Mouse (Mus musculus) heart, postnatal 4 days (tissue): ENCODE results near the gene Dynlrb1. TPM values are rescaled to one million over a fixed set of nuclear protein-coding genes. Genes with fewer than 3 reads are reported as not detected.

Experiments
- DNase-seq: peaks from one replicate; pipeline ENCODE4 v3.0.0; 2021
- total RNA-seq, 2 experiments: library from RNA; stranded (reverse); gene quantifications; 2 replicates each; pipeline ENCODE4 v1.2.3; 2021

Gene Dynlrb1
- total RNA-seq, 2 experiments from 2014 or later, result 211 to 218 TPM

DNA sequence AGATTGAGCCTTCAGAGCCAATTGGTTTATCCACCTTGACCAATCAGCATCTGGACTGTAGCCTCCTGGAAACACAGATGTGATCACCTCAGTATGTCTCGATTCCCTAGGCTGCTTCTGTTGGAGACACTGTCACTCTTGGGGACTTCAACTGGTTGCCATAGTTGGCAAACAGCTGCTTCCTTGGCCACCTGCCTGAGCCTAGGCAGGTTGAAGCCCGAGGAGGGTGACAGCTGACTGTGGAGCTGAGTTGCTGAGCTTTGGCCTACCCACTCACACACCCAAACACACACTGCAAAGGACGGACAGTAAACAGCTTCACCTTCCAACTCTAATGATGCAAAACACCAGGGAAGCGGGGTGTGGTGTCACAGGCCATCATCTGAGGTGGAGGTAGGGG lies 47.5 kb downstream of the Dynlrb1 start:
- peak; percentile 74 for DNase-seq

DNA sequence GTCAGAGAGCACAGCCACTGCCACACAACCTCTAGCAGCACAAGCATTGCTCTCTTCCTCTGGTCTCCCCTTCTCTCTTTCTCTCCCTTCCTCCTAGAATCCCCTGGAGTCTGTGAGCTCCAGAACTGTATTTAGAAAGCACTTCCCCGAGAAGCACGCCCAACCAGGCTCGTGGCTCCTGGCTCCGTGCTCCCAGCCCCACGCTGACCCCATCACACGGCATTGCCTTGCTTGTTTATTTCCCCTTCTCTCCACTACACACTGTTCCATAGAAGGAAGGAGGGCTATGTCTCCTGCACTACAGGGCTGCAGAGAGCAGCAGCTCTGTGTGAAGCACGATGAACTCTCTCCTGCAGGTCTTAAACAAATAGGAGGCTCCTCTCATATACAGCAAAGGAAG lies 48.3 kb downstream of the Dynlrb1 start:
- DNase-seq, result peak; percentile 33

DNA sequence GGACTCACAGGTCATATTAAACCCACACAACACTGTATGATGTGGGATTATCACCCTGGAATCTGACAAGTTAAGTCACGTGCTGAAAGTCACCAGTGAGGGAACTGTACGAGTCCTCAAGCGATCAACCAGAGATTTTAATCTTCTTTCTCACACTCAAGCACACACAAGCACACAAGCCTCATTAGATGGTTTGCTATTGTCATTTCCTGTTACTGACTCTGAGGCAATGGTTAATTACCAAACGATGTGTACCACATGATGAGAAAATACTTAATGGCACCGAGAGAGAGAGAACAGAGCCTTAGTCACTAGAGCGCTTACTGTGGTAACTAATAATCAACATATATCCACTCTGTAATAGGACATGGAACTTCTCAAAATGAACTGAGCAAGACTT lies 49.4 kb downstream of the Dynlrb1 start:
- DNase-seq, result no peak

DNA sequence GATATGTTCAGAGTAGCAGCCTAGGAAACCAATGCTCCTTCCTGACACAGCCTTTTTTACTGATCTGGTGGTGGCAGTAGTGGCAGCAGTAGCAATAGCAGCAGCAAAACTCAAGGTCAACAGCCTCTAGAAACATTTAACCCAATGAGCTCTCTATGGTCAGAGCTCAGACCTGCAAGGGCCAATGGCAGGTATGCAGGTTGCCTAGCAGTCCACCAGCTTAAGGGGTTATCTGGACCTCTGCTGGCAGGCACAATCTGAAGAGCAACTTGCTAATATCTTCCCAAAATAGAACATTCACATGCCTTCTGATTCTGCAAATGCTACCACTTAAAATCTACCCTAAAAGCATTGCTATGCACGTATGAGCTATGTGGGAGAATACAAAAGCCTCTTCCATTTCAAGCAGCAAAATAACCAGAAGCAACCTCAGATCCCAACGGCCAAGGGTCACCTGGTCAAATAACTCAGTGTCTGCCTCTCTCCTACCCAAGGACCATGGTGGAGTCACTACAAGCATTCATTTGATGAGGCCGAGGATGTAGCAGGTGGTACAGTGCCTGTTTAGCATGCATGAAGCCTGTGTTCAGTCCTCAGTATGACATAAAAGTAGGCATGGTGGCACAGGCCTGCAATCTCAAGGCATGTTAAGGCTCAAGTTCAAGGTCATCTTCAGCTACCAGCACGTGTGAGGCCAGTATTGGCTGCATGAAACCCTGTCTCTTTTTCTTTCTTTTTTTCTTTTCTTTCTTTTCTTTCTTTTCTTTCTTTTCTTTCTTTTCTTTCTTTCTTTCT lies 51.3 kb downstream of the Dynlrb1 start:
- DNase-seq, result peak; percentile 46

DNA sequence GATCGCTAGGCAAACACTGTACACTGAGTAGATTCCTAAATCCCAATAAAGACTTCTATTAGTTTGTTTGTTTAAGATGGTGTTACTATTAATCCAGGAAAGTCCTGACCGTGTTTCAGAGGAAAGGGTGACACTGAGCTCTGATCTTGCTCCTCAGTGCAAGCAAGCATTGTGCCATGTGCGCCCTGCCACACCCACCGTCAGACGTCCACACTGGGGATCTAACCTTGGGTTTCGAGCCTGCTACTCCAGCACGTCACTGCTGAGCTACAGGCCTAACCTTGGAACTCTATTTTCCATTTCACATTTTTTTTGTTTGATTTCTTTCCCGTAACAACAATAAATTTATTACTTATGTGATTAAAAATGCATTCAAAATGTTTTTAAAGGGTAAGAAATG lies 53.7 kb downstream of the Dynlrb1 start:
- DNase-seq, result no peak

DNA sequence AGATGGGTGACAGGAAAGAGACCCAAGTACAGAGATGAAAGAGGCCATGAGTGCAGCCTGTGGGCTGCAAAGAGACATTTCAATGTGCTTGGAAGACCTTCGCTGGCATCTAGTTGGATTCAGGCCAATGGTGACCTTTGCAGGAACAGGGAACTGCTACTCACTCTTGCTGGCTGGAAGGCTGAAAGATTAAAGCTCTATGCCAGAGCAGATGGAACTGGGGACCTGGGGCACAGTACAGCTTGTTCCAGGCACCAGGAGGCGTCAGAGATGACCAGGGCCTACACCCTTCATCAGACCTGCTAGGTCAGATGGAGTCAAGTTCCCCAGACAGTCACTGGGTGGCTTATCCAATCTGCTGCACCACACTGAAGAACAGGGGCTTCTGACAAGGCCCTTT lies 57.0 kb downstream of the Dynlrb1 start:
- peak; percentile 63 for DNase-seq

DNA sequence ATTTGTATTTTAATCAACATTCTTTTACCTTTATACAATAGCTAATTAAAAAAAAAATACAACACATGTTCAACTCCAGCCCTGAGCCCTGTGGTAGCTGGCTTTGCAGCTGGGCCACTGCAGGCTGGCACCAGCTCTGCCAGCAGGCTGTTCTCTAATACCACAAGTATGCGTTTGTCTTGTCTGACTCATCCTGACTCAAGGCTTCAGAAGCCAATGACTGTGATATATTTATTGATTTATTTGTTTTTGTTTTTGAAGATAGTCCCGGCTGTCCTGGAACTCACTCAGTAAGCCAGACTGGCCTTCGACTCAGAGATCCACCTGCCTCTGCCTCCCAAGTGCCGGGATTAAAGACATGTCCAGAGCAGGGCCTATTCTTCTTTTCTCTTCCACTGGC lies 57.6 kb downstream of the Dynlrb1 start:
- DNase-seq, result no peak

DNA sequence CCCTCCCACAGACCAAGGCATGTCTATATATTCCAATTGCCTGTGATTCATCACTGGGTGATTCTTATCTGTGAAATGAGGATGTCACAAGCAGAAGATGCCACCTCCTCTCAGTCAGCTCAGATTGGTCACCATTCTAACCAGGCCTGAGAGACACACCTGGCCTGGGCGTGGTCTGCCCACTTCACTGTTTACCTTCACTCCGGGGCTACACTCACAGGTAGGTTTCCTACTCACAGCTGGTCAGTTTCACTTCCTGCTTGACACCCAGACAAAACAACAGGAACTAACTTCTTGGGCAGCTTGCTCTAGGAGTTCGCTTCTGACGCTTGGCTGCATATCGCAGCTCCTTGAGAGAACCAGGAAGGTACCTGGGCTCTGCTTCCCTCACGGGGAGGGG lies 59.1 kb downstream of the Dynlrb1 start:
- DNase-seq, result no peak

DNA sequence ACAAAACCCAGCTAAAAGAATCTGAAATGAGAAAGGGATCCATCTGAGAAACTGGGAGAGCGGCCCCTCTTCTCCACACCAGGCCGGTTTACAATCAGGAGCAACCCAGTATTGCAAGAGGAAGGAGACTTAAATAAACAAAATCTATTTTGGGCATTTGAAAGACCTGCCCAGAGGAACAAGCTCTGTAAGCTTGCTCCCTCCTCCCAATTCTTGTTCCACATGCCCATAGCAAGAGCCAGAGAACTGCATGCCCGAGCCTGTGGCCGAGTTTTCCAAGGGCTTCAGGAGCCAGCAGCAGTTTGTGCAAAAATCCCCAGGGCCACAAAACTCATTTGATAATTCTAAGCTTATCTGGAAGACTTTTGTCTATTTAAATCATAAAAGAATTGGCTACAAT lies 63.2 kb downstream of the Dynlrb1 start:
- peak; percentile 36 for DNase-seq

Other genes starting within 250 kb of the Dynlrb1 start
- under 1 TPM; 0.16 to 0.21 TPM for gene Gm14226, start 218.3 kb upstream of the Dynlrb1 start, total RNA-seq
- gene Ahcy, start 162.0 kb upstream of the Dynlrb1 start, total RNA-seq, result 10 to 100 TPM; 19.7 to 22.6 TPM
- gene Itch, start 103.0 kb upstream of the Dynlrb1 start, total RNA-seq, result 10 to 100 TPM; 36.5 to 38.0 TPM
- gene Map1lc3a, start 39.8 kb downstream of the Dynlrb1 start, total RNA-seq, result 100 to 1,000 TPM; 410 to 462 TPM
- gene Pigu, start 120.9 kb downstream of the Dynlrb1 start, total RNA-seq, result 10 to 100 TPM; 39.4 to 42.7 TPM
- gene Trp53inp2, start 144.5 kb downstream of the Dynlrb1 start, total RNA-seq, result 100 to 1,000 TPM; 491 to 511 TPM
- 10 to 100 TPM; 42.9 to 44.7 TPM for gene Ncoa6, start 237.4 kb downstream of the Dynlrb1 start, total RNA-seq